Mouse (Mus musculus): ENCODE measurements around the gene Tmem40. TPM values are rescaled to one million over a fixed set of nuclear protein-coding genes. Genes with fewer than 3 reads are reported as not detected.

Tmem40 gene
- total and polyA plus RNA-seq, 3 experiments = 13.8 to 16.4 TPM; not detected in 1

DNA sequence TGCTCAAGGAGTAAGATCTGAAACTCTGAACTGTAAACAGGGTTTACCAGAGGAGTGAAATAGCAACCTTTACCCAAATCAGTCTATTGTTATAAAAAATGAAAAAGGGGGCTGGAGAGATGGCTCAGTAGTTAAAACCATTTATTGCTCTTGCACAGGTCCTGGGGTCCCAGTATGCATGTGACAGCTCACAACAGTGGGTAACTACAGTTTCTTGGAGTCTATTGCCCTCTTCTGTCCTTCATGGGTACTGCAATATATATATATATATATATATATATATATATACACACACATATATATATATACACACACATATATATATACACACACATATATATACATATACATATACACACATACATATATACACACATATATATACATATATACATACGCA, 10.4 kb upstream of the Tmem40 start:
- H3K79me2 ChIP-seq (ENCODE audit: control insufficient read depth, insufficient read depth, low read length, poor library complexity) = 0 out of 2 replicates have a peak, but pooled peaks cover 2% of the 10 kb centered on the region
- DNase-seq (ENCODE audit: low read depth, low spot score) = peak; percentile 70
- H3K9me3 ChIP-seq (replicated peaks; ENCODE audit: insufficient read depth, low read length) = no peaks in the 10 kb centered on the region
- no peaks in the 10 kb centered on the region for H3K27me3 ChIP-seq (ENCODE audit: control insufficient read depth in 1 of 2, insufficient read depth in 2 of 2, low read length in 2 of 2)
- H3K4me3 ChIP-seq (ENCODE audit: control insufficient read depth in 1 of 2, insufficient read depth in 1 of 2, low read depth in 2 of 2, low read length in 2 of 2) = no peak overlapping the region
- peaks cover 0 to 23% of the 10 kb centered on the region in 2 experiments; a peak in 2 of 4 replicates for H3K36me3 ChIP-seq (ENCODE audit: control insufficient read depth in 1 of 2, insufficient read depth in 2 of 2, low read length in 2 of 2)
- TF ChIP-seq UBTF (IDR thresholded peaks at IDR 0.05; ENCODE audit: borderline replicate concordance, insufficient read depth, low read depth, low read length) = no peak
- TF ChIP-seq TBP (IDR thresholded peaks at IDR 0.05; ENCODE audit: low read depth, low read length) = no peak
- TF ChIP-seq ELF1 (IDR thresholded peaks at IDR 0.05; ENCODE audit: low read depth, low read length) = no peak
- no peak for TF ChIP-seq POLR2A (IDR thresholded peaks at IDR 0.05; ENCODE audit: control insufficient read depth in 1 of 2, insufficient read depth in 1 of 2, low read depth in 1 of 2, low read length in 2 of 2, poor library complexity in 1 of 2)
- TF ChIP-seq MEF2A (IDR thresholded peaks at IDR 0.05; ENCODE audit: extremely low read depth, insufficient replicate concordance, low read depth, low read length, poor library complexity, severe bottlenecking) = no peak
- TF ChIP-seq ZC3H11A (IDR thresholded peaks at IDR 0.05; ENCODE audit: low read depth, low read length) = peak; percentile 71
- no peak for TF ChIP-seq MAX (IDR thresholded peaks at IDR 0.05; ENCODE audit: low read length)
- peak; percentile 67 for TF ChIP-seq RAD21 (IDR thresholded peaks at IDR 0.05; ENCODE audit: low read depth, low read length)
- TF ChIP-seq GABPA (IDR thresholded peaks at IDR 0.05; ENCODE audit: low read depth, low read length) = no peak
- TF ChIP-seq GATA1 (IDR thresholded peaks at IDR 0.05; ENCODE audit: low read depth, low read length) = no peak
- no peak for TF ChIP-seq POLR2AphosphoS2 (IDR thresholded peaks at IDR 0.05; ENCODE audit: low read length)
- TF ChIP-seq MYC (IDR thresholded peaks at IDR 0.05; ENCODE audit: low read depth, low read length) = 0 out of 2 replicates have a peak, but pooled peaks have one; percentile 27
- TF ChIP-seq ZKSCAN1 (IDR thresholded peaks at IDR 0.05; ENCODE audit: low read depth, low read length) = no peak
- no peak for TF ChIP-seq ETS1 (IDR thresholded peaks at IDR 0.05; ENCODE audit: low read depth, low read length)
- no peak for TF ChIP-seq SIN3A (IDR thresholded peaks at IDR 0.05; ENCODE audit: low read length)
- TF ChIP-seq USF1 (IDR thresholded peaks at IDR 0.05; ENCODE audit: low read depth, low read length) = 0 out of 2 replicates have a peak, but pooled peaks have one; percentile 19
- TF ChIP-seq USF2 (IDR thresholded peaks at IDR 0.05; ENCODE audit: borderline replicate concordance in 1 of 2, insufficient read depth in 1 of 2, low read depth in 1 of 2, low read length in 2 of 2) = no peak
- no peak for TF ChIP-seq MAZ (IDR thresholded peaks at IDR 0.05; ENCODE audit: low read depth, low read length)
- TF ChIP-seq CTCF (IDR thresholded peaks at IDR 0.05 in 2 of 3, conservative IDR thresholded peaks at IDR 0.05 in 1 of 3; ENCODE audit: control insufficient read depth in 1 of 3, insufficient read depth in 1 of 3, low read depth in 2 of 3, low read length in 3 of 3, poor library complexity in 1 of 3, severe bottlenecking in 1 of 3) = peak in 2 of 3 experiments; percentile 5 to 53; a peak in 3 of 6 replicates
- TF ChIP-seq KAT2A (conservative IDR thresholded peaks at IDR 0.05; ENCODE audit: low read depth, low read length) = no peak
- TF ChIP-seq SMC3 (IDR thresholded peaks at IDR 0.05; ENCODE audit: low read depth, low read length) = peak; percentile 45
- no peak overlapping the region for H3K9ac ChIP-seq (ENCODE audit: control insufficient read depth, low read depth, low read length, poor library complexity, severe bottlenecking)
- peaks cover 14 to 25% of the 10 kb centered on the region in 2 experiments for H3K4me1 ChIP-seq (ENCODE audit: control insufficient read depth in 1 of 2, insufficient read depth in 2 of 2, low read length in 2 of 2)
- H3K27ac ChIP-seq (ENCODE audit: control insufficient read depth, low read depth, low read length) = no peak overlapping the region
